Mouse (Mus musculus) ES-E14 (cell line): Measurements from ENCODE around the gene Pigf.

ENCODE experiments used
- CHD2 ChIP-seq: IDR thresholded peaks from 2 replicates; pipeline ENCODE4 v1.6.1; 2014; ENCODE audit warnings: mild to moderate bottlenecking, low read depth, low read length, inconsistent platforms
- HCFC1 ChIP-seq: IDR thresholded peaks from 2 replicates; pipeline ENCODE4 v1.6.1; 2012; ENCODE audit warnings: low read length, inconsistent platforms, borderline replicate concordance; ENCODE audit not compliant: insufficient read depth
- MAFK ChIP-seq: IDR thresholded peaks from 2 replicates; pipeline ENCODE4 v1.6.1; 2014; ENCODE audit warnings: mild to moderate bottlenecking, low read depth, low read length, inconsistent platforms; ENCODE audit not compliant: insufficient read depth
- ZC3H11A ChIP-seq: IDR thresholded peaks from 2 replicates; pipeline ENCODE4 v1.6.1; 2012; ENCODE audit warnings: low read depth, mild to moderate bottlenecking, inconsistent platforms, low read length, borderline replicate concordance
- ZNF384 ChIP-seq: IDR thresholded peaks from 2 replicates; pipeline ENCODE4 v1.6.1; 2012; ENCODE audit warnings: low read depth, low read length, inconsistent platforms

DNA sequence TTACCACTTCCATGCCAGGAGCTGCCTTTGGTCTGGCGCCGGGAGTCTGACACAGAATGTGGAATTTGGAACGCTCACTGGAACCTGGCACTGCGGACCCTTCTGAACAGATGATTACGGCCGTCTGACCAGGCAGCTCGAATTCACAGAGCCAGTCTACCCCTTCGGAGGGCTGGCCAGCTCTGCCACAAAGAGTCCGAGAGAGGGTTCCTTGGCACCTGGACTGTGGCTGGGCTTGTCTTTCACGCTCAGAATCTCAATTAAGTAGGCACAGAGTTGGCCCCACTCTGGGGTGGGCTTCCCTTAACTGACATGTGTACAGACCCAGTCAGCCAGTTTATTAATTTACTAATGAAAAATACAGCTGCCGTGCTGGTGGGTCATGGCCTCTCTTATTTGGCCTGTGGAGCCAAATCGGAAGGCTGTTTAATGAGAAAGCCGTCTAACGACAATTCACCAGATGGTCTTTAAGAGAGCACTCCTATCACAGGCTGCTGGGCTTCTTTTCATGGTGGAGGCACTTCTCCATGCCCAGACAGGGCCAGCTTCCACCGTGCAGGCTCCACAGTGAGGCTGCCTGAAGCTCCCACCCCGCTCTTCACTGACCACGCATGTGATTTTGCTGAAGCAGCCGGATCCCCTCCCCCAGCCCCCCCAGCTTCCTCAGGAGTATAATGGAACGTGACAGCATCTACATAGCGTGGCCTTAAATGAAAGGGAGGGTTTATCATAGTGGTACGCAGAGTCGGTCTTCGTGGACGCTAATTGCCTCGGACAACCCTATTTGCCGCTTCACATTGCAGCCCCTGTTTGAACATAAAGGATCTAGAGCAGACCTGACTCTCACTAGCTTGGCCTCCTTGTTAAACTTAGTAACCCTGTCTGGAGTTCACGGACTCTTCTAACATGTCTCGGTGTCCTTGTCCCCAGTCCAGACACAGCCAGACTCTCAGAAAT lies 77.1 kb downstream of the Pigf start, which contains the start of gene Atp6v1e2:
- TF ChIP-seq ZC3H11A (no peak), ZNF384 (no peak), MAFK (no peak), HCFC1 (no peak), CHD2 (no peak)
